Mouse (Mus musculus): Measurements from ENCODE around the gene Kdm1a. TPM values are rescaled to one million over a fixed set of nuclear protein-coding genes. Genes with fewer than 3 reads are reported as not detected.

Kdm1a gene
- total RNA-seq, 1 experiment from 2014 or later, result 122 TPM

Other genes starting within 250 kb of the Kdm1a start
- gene Htr1d, start 179.2 kb downstream of the Kdm1a start, total RNA-seq (2017), result not detected in 2 replicates
- 1.6 TPM in 1 of 2 replicates, not detected in the other for gene 6030445D17Rik, start 140.5 kb downstream of the Kdm1a start, total RNA-seq (2017)
- 7.6 and 8.9 TPM in 2 replicates for gene Luzp1, start 133.0 kb downstream of the Kdm1a start, total RNA-seq (2017)
- gene Tex46, start 7.7 kb upstream of the Kdm1a start, total RNA-seq (2017), result not detected in 2 replicates
- gene Lactbl1, start 19.9 kb upstream of the Kdm1a start, total RNA-seq (2017), result 0.35 and 0.69 TPM in 2 replicates
- gene Ephb2, start 233.3 kb upstream of the Kdm1a start, total RNA-seq (2017), result 3.9 and 7.2 TPM in 2 replicates